Mouse (Mus musculus): ENCODE measurements around the gene Pcsk1n.
A peak's percentile ranks its signal among the peaks of the same experiment; 100 is the strongest.

Pcsk1n gene

GRCm38 (mm10) chrX:7947108-7947899, 27.7 kb downstream of the Pcsk1n start, which contains the start of gene Hdac6:
Gene Hdac6, minus strand, starts transcription at chrX:7947889.
- DNase-seq (ENCODE audit: low spot score), result peak; percentile 11

DNA sequence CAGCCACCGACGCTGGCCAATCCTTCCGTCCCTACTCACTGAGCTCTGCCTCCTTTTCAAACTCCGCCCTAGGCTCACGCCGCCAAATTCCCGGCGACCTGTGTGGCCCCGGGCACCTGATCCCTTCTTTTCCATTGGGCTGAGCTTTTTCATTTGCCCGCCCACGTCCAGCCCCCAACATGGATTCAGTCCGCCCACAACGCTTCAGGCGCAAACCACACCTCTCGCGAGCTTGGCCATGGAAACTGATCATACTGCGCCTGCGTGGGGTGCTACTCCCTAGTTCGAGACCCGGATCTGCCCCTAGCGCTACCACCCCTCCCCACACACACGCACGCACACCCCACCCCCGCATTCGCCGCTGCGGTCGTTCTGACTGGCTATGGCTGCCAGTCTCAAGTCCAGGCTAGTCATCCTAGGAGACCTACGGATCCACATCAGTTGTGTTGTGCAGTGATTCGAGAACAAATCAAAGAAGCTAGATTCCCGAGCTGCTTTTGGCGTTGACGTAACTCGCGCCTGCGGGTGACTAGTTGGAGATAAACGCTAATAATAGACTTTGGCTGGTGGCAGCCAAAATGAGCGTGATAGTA, 28.4 kb downstream of the Pcsk1n start:
- DNase-seq (ENCODE audit: low spot score), result peak; percentile 94

DNA sequence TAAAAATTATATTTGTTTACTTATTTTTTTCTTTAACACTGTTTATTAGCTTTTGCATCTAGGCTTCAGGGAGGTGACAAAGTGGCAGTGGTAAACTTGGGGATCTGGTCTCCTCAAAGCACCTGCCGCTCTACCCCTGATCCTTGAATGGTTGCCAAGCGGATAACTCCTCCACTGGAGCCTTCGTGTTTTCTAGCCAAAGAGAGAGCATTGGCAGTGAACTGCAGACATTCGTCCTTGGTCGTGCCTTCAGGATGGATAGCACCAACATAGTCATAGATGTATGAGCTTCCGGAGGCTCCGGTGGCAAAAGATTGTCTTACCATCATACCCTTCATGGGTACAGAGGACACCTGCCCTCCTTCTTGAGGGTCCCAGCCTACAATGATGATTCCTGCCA, 30.5 kb downstream of the Pcsk1n start:
- DNase-seq (ENCODE audit: low spot score), result no peak

DNA sequence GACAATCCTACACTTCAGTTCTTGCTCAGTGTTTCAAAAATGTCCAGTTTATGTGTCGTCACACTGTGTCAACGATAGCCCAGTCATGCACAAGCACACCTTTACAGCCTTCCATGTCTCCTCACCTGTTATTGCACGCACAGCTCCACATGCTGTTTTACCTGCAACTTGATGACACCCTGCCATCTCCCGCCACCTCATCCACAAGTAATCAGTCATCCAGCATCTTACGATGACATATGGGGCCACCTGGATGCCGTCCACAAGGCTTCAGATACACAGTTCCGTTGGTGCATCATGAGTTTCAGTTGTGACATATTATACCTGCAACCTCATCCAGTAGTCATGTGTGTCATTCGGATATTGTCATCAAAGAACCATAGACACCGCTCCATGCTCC, 39.2 kb downstream of the Pcsk1n start:
- DNase-seq (ENCODE audit: low spot score), result no peak

GRCm38 (mm10) chrX:7963829-7964626, 44.4 kb downstream of the Pcsk1n start:
- no peak for DNase-seq (ENCODE audit: low spot score)

DNA sequence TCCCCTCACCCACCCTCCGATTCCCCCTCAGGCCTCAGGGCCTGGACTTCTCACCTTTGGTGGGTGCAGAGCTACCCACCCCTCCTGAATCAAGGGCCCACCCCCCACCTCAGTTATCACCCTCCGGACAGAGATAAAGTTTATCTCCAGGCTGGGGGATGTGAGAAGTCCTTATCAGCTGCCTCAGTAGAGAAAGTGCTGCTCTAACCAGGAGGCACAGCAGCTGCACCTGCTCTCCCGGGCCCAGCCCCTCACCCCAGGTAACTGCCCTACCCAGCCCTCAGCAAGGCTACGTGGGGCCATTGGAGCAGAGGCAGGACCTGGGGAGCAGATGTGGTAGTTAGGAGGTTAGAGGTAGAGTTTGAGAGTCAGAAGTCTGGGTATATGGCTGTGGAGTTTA, 46.5 kb downstream of the Pcsk1n start:
- no peak for DNase-seq (ENCODE audit: low spot score)

DNA sequence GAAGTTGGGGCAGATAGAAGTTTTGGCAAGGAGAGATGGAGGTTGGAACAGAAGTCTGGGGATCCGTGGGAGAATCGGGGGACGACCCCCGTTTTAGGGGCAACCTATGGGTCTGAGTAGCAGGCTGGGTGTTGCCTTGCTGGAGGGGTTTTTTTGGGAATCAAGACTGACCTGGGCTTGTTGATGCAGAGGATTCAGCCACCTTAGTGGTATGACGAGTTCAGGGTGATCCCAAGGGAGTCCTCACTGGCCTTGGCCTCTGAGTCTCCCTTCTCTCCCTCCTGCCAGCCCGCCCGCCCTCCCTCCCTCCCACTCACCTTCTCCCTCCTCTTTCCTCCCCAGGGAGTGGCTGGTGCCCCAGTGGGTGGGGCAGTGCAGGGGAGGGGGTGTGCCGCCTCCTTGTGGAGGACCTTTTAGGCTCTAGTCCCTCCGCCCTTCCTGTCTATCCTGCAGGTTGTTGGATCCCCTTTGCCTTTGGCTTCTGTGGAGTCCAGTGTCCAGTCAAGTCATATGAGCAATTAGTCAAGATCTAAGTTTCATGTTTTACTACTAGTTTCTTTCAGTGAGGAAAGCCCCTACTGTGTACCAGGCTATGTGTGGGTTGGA, 48.1 kb downstream of the Pcsk1n start:
- DNase-seq (ENCODE audit: low spot score), result no peak

DNA sequence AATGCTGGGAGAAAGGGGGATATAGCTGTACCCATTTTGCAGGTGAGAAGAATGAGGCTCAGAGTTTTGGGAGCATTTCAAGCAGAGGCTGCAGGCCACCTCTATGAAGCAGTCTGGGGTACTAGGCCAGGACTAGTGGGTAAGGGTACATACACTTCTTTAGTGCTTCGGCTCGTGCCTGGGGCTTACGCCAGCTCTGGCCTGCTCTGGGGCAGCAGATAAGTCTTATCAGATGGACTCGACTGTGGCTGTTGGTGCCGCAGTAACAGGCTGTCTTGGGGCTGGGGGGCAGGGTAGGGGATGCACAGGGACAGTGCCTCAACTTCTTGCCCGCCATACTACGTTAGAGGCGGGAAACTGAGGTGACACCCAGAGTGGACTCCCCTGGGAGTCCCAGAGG, 48.6 kb downstream of the Pcsk1n start:
- no peak for DNase-seq (ENCODE audit: low spot score)

GRCm38 (mm10) chrX:7968899-7969298, 49.3 kb downstream of the Pcsk1n start:
- no peak for DNase-seq (ENCODE audit: low spot score)

GRCm38 (mm10) chrX:7971292-7971691, 51.7 kb downstream of the Pcsk1n start:
- no peak for DNase-seq (ENCODE audit: low spot score)

Measured in embryo, embryonic 10 days (tissue).